Mouse (Mus musculus): ENCODE results near the gene Fdxr. TPM values are rescaled to one million over a fixed set of nuclear protein-coding genes. Genes with fewer than 3 reads are reported as not detected.

Gene Fdxr
- polyA plus RNA-seq, 1 experiment from 2014 or later = 18.1 TPM

DNA sequence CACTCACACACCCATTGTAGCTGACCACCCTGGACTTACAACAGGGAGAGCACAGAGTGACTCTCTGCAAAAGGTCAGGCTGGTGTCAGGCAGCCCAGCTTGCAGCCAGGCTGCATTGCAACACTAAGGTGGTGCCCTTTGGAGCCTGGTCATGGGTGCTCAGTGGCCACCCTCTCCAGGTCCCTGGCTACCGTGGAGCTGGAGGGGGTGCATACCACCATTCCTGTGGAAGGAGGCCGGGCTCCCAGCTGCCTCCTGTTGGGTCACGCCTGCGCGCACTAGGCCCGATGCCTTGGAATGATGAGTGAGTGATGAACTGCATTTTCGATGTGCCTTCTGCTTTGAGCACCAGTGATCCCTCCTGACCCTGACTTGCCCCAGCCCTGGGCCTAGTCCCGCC lies 32.0 kb downstream of the Fdxr start:
- WGBS = 72% methylated on average over 8 of the region's 8 CpGs
- H3K36me3 ChIP-seq = peaks cover 24% of the 10 kb centered on the region
- H3K9ac ChIP-seq = no peak overlapping the region; the same call in 1 of the 2 replicates
- H3K9me3 ChIP-seq = no peaks in the 10 kb centered on the region
- no peak overlapping the region for H3K4me2 ChIP-seq
- no peak overlapping the region for H3K27ac ChIP-seq
- peaks cover 74% of the 10 kb centered on the region for H3K4me1 ChIP-seq (replicated peaks)
- no peak for ATAC-seq (ENCODE audit: low FRiP score)
- no peak overlapping the region for H3K4me3 ChIP-seq
- H3K27me3 ChIP-seq = peaks cover 76% of the 10 kb centered on the region

GRCm38 (mm10) chr11:115243783-115244182 lies 33.1 kb downstream of the Fdxr start:
- no peaks in the 10 kb centered on the region for H3K9me3 ChIP-seq
- ATAC-seq (ENCODE audit: low FRiP score) = no peak
- H3K27ac ChIP-seq = no peak overlapping the region
- H3K4me1 ChIP-seq (replicated peaks) = peaks cover 77% of the 10 kb centered on the region
- H3K4me3 ChIP-seq = no peak overlapping the region
- no peak overlapping the region for H3K9ac ChIP-seq
- peaks cover 74% of the 10 kb centered on the region for H3K27me3 ChIP-seq
- peaks cover 24% of the 10 kb centered on the region for H3K36me3 ChIP-seq
- H3K4me2 ChIP-seq = no peak overlapping the region
- WGBS = 85% methylated on average over 12 of the region's 12 CpGs

- H3K27me3 ChIP-seq = peaks cover 67% of the 10 kb centered on the region
- no peaks in the 10 kb centered on the region for H3K9me3 ChIP-seq
- no peak overlapping the region for H3K9ac ChIP-seq
- 76% methylated on average over 3 of the region's 3 CpGs for WGBS
- peaks cover 24% of the 10 kb centered on the region for H3K36me3 ChIP-seq
- H3K4me2 ChIP-seq = no peak overlapping the region
- H3K4me1 ChIP-seq (replicated peaks) = peaks cover 73% of the 10 kb centered on the region
- H3K4me3 ChIP-seq = no peak overlapping the region
- no peak overlapping the region for H3K27ac ChIP-seq
- ATAC-seq (ENCODE audit: low FRiP score) = no peak
Observed at GRCm38 (mm10) chr11:115242746-115243145, 34.1 kb downstream of the Fdxr start.

- no peak overlapping the region for H3K27ac ChIP-seq
- peaks cover 58% of the 10 kb centered on the region for H3K27me3 ChIP-seq
- no peak for ATAC-seq (ENCODE audit: low FRiP score)
- peaks cover 69% of the 10 kb centered on the region for H3K4me1 ChIP-seq (replicated peaks)
- H3K4me3 ChIP-seq = no peak overlapping the region
- peaks cover 24% of the 10 kb centered on the region for H3K36me3 ChIP-seq
- no peaks in the 10 kb centered on the region for H3K9me3 ChIP-seq
- WGBS = 75% methylated on average over 11 of the region's 11 CpGs
- 0 out of 2 replicates have a peak overlapping the region, but pooled peaks have one; percentile 8 for H3K9ac ChIP-seq
- no peak overlapping the region for H3K4me2 ChIP-seq
Observed at GRCm38 (mm10) chr11:115241402-115241801, 35.4 kb downstream of the Fdxr start.

DNA sequence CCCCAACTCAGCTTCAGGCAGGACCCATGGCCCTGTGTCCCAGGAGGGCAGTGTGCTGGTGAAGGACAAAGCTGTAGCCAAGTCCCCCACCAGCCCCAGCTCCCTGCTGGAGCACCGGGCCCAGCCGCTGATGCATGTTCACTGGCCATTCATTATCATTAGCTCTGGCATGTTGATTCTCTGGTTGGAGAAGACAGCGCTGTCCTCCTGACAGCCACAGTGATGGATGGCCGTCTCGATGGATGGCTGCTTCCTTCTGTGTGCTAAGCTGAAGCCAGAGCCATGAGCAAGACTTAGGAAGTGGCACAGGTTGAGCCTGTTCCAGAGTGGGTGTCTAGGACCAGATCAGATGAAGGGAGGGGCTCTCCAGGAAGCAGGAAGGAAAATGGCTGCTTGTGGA lies 40.3 kb downstream of the Fdxr start:
- Histone ChIP-seq H3K9me3 (no peaks in the 10 kb centered on the region), H3K27me3 (peaks cover 26% of the 10 kb centered on the region), H3K27ac (peak overlapping the region; percentile 74), H3K9ac (peak overlapping the region; percentile 43; the same call in 1 of the 2 replicates), H3K4me2 (no peak overlapping the region), H3K4me1 (replicated peaks) (peaks cover 86% of the 10 kb centered on the region), H3K36me3 (no peaks in the 10 kb centered on the region), H3K4me3 (no peak overlapping the region)
- ATAC-seq (ENCODE audit: low FRiP score) = peak; percentile 49
- 19% methylated on average over 5 of the region's 5 CpGs for WGBS

- H3K4me1 ChIP-seq (replicated peaks) = peaks cover 86% of the 10 kb centered on the region
- H3K4me2 ChIP-seq = no peak overlapping the region
- no peaks in the 10 kb centered on the region for H3K9me3 ChIP-seq
- WGBS = 72% methylated on average over 13 of the region's 15 CpGs
- H3K36me3 ChIP-seq = no peaks in the 10 kb centered on the region
- peak overlapping the region; percentile 35; the same call in 1 of the 2 replicates for H3K27ac ChIP-seq
- peak; percentile 14; the same call in 1 of the 2 replicates for ATAC-seq (ENCODE audit: low FRiP score)
- H3K9ac ChIP-seq = no peak overlapping the region
- H3K4me3 ChIP-seq = no peak overlapping the region
- peaks cover 37% of the 10 kb centered on the region for H3K27me3 ChIP-seq
Observed at GRCm38 (mm10) chr11:115234320-115235044, 42.4 kb downstream of the Fdxr start.

GRCm38 (mm10) chr11:115233526-115234290 lies 43.1 kb downstream of the Fdxr start:
- Histone ChIP-seq H3K4me1 (replicated peaks) (peaks cover 86% of the 10 kb centered on the region), H3K27ac (peak overlapping the region; percentile 64; the same call in 1 of the 2 replicates), H3K9me3 (no peaks in the 10 kb centered on the region), H3K9ac (no peak overlapping the region), H3K4me3 (no peak overlapping the region), H3K4me2 (no peak overlapping the region), H3K27me3 (peaks cover 31% of the 10 kb centered on the region), H3K36me3 (no peaks in the 10 kb centered on the region)
- ATAC-seq (ENCODE audit: low FRiP score) = 0 out of 2 replicates have a peak, but pooled peaks have one; percentile 31
- WGBS = 29% methylated on average over 20 of the region's 20 CpGs

- no peaks in the 10 kb centered on the region for H3K36me3 ChIP-seq
- H3K9me3 ChIP-seq = no peaks in the 10 kb centered on the region
- no peak for ATAC-seq (ENCODE audit: low FRiP score)
- H3K4me3 ChIP-seq = no peak overlapping the region
- H3K9ac ChIP-seq = peak overlapping the region; percentile 39; the same call in 1 of the 2 replicates
- 74% methylated on average over 5 of the region's 5 CpGs for WGBS
- peaks cover 88% of the 10 kb centered on the region for H3K4me1 ChIP-seq (replicated peaks)
- H3K4me2 ChIP-seq = no peak overlapping the region
- H3K27ac ChIP-seq = no peak overlapping the region; the same call in 1 of the 2 replicates
- peaks cover 31% of the 10 kb centered on the region for H3K27me3 ChIP-seq
Observed at GRCm38 (mm10) chr11:115232889-115233288, 44.0 kb downstream of the Fdxr start.

- 22% methylated on average over 9 of the region's 9 CpGs for WGBS
- H3K4me3 ChIP-seq = no peak overlapping the region
- ATAC-seq (ENCODE audit: low FRiP score) = no peak
- H3K27ac ChIP-seq = peak overlapping the region; percentile 60
- H3K27me3 ChIP-seq = peaks cover 27% of the 10 kb centered on the region
- H3K36me3 ChIP-seq = no peaks in the 10 kb centered on the region
- peaks cover 94% of the 10 kb centered on the region for H3K4me1 ChIP-seq (replicated peaks)
- H3K4me2 ChIP-seq = no peak overlapping the region
- no peak overlapping the region for H3K9ac ChIP-seq
- H3K9me3 ChIP-seq = no peaks in the 10 kb centered on the region
Observed at GRCm38 (mm10) chr11:115231924-115232323, 44.9 kb downstream of the Fdxr start.

DNA sequence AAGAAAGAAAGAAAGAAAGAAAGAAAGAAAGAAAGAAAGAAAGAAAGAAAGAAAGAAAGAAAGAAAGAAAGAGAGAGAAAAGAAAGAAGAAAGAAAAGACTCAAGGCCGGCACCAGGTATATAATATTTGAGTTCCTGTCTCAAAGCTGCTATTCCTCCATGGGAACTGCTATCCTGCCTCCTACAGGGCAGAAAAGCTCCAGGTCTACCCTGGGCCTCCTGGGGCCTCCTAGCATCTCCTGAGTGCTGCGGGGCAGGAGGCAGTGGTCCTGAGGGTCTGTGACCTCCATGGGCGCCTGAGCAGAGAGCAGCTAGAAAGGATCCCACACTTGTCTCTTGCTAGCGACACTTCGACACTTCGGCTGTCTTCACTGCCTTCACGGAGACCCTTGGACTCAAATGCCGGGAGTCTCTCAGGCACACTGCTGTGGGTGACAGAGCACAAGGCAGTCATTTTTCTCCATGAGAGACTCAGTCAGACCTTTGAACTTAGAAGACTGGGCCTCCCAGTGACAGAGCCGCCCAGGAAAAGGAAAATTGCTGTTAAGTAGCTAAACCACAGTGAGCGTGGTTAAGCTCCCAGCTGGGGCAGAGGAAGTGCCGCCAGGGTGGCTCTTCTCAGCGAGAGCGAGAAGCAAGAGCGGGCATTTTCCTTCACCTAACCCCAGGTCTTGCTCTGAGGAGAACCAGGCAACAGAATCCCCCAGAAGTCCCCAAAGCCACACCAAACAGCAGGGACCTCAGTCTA lies 45.5 kb downstream of the Fdxr start:
- Histone ChIP-seq H3K9me3 (no peaks in the 10 kb centered on the region), H3K27ac (peak overlapping the region; percentile 60), H3K9ac (no peak overlapping the region), H3K27me3 (peaks cover 27% of the 10 kb centered on the region), H3K36me3 (no peaks in the 10 kb centered on the region), H3K4me1 (replicated peaks) (peaks cover 94% of the 10 kb centered on the region), H3K4me2 (no peak overlapping the region), H3K4me3 (no peak overlapping the region)
- no peak for ATAC-seq (ENCODE audit: low FRiP score)
- WGBS = 46% methylated on average over 14 of the region's 14 CpGs

- 49% methylated on average over 15 of the region's 15 CpGs for whole genome bisulfite sequencing
- Histone ChIP-seq H3K4me2 (no peak overlapping the region), H3K4me1 (replicated peaks) (peaks cover 92% of the 10 kb centered on the region), H3K27me3 (peaks cover 35% of the 10 kb centered on the region), H3K36me3 (no peaks in the 10 kb centered on the region), H3K9ac (no peak overlapping the region), H3K4me3 (no peak overlapping the region), H3K27ac (no peak overlapping the region), H3K9me3 (no peaks in the 10 kb centered on the region)
- no peak for ATAC-seq (ENCODE audit: low FRiP score)
Observed at GRCm38 (mm10) chr11:115229021-115229930, 47.6 kb downstream of the Fdxr start.

Data from hindbrain, embryonic 13.5 days (tissue).